Mouse (Mus musculus): ENCODE measurements around the gene Tmem131. TPM values are rescaled to one million over a fixed set of nuclear protein-coding genes. Genes with fewer than 3 reads are reported as not detected.
"Not testable (repeated sequence)": the region's sequence is repeated elsewhere in the genome, so short reads cannot be mapped to it uniquely, and the experiment has no call there.

Tmem131 gene
- total RNA-seq, 2 experiments from 2014 or later = 37.2 to 44.1 TPM

DNA sequence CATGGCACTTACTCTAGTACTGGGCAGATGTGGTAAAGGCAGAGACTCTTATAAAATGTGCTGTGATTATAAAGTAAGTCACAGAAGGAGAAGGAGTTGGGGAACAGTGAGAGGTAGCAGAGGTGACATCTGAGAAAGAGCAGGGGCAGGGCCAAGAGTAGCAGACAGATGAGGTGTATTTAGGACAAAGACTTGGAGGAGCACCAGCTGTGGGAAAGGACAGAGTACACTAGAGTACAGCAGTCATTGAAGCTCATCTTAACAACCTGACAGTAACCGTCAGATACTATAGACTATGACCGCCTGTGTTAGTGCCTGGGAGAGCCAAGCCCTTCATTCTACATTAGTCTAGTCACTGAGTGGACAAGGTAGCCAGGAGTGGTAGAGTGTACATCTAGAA, 102.5 kb downstream of the Tmem131 start:
- DNase-seq (ENCODE audit: low spot score in 2 of 2) = no peak

GRCm38 (mm10) chr1:36839858-36840257, 103.6 kb downstream of the Tmem131 start:
- no peak for DNase-seq (ENCODE audit: low spot score in 2 of 2)

- DNase-seq (ENCODE audit: low spot score in 2 of 2) = no peak
Observed at GRCm38 (mm10) chr1:36836274-36836954, 107.1 kb downstream of the Tmem131 start.

DNA sequence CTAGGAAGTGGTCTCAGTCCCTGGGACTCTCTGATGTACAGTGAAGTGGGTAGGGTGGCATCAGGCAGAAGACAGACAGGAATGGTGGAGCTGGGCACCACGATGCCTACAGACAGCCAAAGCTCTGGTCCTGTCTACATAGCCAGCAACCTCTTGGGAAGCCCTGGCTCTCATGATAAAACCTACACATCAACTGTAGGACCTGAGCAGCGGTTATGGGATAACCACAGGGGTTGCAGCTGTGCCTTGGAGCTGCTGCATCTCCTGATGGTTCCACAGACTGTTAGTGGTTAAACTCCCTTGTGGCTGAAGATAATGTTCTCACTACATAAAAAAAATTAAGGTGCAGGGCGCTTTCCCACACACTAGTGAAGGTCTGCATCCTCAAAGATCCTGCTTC, 107.9 kb downstream of the Tmem131 start:
- DNase-seq (ENCODE audit: low spot score in 2 of 2) = no peak

DNA sequence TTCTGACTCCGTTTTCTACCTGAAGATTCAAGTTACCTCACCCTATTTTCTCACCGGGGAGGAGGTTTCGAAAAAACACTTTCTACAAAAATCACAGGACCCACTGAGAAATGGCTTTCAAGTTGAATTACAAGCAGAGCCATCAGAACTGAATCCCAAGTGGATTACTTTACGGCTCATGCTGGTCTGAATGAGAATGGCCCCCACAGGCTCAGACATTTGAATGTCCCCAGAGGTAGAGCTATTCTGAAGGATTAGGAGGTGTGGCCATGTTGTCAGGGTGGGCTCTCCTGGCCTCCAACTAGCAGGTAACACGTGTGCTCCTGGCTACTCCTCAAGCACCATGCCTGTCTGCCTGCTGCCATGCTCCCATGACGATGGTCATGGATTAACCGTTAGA, 109.4 kb downstream of the Tmem131 start:
- no peak for DNase-seq (ENCODE audit: low spot score in 2 of 2)

- DNase-seq (ENCODE audit: low spot score in 2 of 2) = no peak
Observed at GRCm38 (mm10) chr1:36830913-36831866, 112.3 kb downstream of the Tmem131 start.

- DNase-seq (ENCODE audit: low spot score in 2 of 2) = no peak
Observed at GRCm38 (mm10) chr1:36824356-36824755, 119.1 kb downstream of the Tmem131 start.

GRCm38 (mm10) chr1:36821918-36822317, 121.5 kb downstream of the Tmem131 start:
- not testable (repeated sequence) for DNase-seq (ENCODE audit: low spot score in 2 of 2)

- no peak for DNase-seq (ENCODE audit: low spot score in 2 of 2)
Observed at GRCm38 (mm10) chr1:36815166-36815565, 128.3 kb downstream of the Tmem131 start.

DNA sequence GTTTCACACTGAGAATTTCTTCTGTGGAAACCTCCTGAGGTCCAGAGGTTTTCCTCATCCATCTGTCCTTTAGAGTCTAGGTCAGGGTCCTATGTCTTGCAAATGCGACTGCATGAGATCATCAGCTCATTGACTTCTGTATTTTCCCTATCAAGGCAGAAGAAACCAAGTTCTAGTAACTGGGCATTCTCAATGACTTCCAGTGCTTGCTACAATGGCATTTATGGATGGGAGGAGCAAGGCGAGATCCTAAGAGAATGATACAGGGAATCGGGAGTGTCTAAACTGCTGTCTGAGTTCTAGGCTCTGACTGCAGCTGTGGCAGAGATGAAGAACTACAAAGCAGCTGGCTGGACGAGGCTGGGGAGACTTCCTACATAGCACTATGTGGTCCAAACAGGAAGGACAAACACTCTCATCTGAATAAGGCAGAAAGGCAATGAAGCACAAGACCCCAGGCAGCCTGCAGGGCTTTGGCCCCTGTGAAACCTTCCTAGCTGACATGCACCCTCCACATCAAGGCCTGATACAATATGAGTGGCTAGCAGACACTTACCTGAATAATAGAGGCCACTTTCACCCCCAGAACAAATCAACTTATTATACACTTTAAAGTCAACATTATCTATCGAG, 129.1 kb downstream of the Tmem131 start:
- no peak for DNase-seq (ENCODE audit: low spot score in 2 of 2)

- no peak for DNase-seq (ENCODE audit: low spot score in 2 of 2)
Observed at GRCm38 (mm10) chr1:36813415-36813814, 130.1 kb downstream of the Tmem131 start.

GRCm38 (mm10) chr1:36811806-36812205, 131.7 kb downstream of the Tmem131 start:
- no peak for DNase-seq (ENCODE audit: low spot score in 2 of 2)

DNA sequence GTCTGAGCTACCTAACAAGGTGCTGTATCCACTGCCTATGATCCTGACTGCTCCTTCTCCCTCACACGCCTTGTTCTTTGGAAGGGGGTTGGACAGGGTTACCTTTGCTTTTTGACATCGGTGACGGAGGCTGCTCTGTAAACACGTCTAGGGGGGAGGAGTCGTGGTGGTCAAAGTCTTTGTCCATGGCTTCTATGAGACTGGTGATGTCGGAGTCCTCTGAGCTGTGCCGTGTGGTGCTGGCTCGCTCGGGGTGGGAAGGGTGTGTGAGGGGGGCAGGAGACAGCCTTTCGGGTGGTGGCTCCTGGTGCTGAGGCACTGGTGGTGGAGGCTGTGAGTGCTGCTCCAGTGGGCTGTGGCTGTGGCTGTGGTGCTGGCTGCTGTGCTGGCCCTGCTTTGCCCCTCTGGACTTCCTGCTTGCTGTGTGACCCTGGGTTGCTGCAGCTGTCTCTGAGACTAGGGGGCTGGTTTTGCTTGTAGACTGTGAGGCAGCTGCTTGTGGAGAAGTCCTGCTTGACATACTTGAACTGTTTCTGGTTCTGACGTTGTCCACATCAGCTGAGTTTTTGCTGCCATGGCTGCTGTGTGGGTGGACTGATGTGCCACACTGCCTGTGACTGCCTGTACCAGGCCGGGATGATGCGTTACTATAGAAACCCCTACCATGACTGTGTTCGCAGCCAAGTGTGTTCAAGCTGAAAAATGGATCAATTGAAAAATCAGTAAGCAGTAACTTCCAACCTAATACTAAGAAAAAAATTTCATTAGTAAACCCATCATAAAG, 135.5 kb downstream of the Tmem131 start:
- DNase-seq (ENCODE audit: low spot score in 2 of 2) = no peak

DNA sequence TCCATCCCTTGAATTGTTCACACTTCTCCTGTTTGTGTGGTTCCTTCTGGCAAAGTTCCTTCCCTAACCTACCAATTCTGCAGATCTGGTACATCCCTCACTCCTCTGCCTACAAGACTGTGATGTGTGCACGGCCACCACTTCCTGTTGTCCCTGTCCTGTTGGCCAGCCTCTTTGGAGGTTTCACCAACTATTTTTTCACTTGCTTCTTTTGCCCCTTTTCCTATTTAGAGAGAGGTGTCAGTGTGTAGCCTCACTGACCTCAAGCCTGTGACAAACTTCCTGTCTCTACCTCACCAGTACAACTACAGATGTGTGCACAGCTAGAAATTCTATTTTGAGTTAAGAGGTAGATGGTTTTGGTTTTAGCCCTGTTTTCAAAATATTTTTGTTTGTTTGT, 136.4 kb downstream of the Tmem131 start:
- no peak for DNase-seq (ENCODE audit: low spot score in 2 of 2)

- no peak for DNase-seq (ENCODE audit: low spot score in 2 of 2)
Observed at GRCm38 (mm10) chr1:36806181-36806905, 137.1 kb downstream of the Tmem131 start.

GRCm38 (mm10) chr1:36804833-36805232, 138.6 kb downstream of the Tmem131 start:
- no peak for DNase-seq (ENCODE audit: low spot score in 2 of 2)

- no peak for DNase-seq (ENCODE audit: low spot score in 2 of 2)
Observed at GRCm38 (mm10) chr1:36804259-36804658, 139.2 kb downstream of the Tmem131 start.

DNA sequence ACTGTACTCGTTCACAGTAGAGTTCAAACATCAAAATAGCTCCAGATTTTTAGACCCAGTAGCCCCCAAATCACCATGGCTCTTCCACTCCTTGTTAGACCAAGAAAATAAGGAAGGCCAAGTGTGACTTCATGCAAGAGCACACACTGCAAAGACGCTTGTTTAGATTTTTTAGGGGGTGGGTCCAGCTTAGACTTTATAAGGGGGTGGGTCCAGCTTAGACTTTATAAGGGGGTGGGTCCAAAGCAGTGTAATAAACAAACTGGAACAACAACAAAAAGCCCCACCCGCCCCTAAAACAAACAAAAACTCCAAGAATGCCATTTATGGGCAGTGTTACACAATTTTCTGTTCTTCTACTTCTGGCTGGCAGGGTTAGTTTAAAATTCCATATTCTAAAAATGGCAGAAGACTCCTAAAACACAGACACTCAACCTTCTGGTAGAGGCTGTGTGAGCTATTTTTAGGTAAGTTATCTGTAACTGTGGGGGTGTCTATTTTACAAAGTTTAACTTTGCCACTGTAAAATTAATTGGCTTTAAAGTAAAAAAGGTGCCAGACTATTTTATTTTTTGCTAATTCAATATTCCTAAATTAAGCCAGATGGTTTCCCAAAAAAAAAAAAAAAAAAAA, 143.0 kb downstream of the Tmem131 start:
- DNase-seq (ENCODE audit: low spot score in 2 of 2) = no peak

- DNase-seq (ENCODE audit: low spot score in 2 of 2) = no peak
Observed at GRCm38 (mm10) chr1:36797481-36797880, 146.0 kb downstream of the Tmem131 start.

GRCm38 (mm10) chr1:36796711-36797110, 146.8 kb downstream of the Tmem131 start:
- DNase-seq (ENCODE audit: low spot score in 2 of 2) = no peak
